Mouse (Mus musculus): ENCODE data around the gene Ppfia1. TPM values are rescaled to one million over a fixed set of nuclear protein-coding genes. Genes with fewer than 3 reads are reported as not detected.

Gene Ppfia1
- total and polyA plus RNA-seq, 3 experiments, result 29.3 to 46.6 (median 41.3) TPM

DNA sequence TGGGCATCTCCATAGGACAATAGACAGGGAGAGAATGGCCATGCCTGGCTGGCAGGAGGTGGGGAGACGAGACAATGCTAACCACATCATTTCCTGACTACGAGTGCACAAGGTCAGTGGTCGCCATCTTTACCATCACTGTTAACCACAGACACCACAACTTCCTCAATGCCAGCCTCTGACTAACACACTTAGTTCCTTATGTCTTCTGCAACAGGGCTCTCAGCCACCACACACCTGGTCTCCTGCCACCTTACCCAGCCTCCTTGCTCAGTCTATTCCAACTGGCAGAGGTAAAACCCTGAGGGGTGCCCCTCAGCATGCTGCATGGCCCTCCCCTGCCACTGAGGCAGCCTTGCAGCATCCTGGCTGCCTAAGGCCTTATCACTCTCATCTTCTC is 106.4 kb downstream of the Ppfia1 start (continued):
- peak; percentile 73 for TF ChIP-seq EP300 (IDR thresholded peaks at IDR 0.05; ENCODE audit: low read length)
- TF ChIP-seq E2F4 (IDR thresholded peaks at IDR 0.05; ENCODE audit: insufficient replicate concordance, low read depth, low read length), result no peak
- TF ChIP-seq POLR2AphosphoS2 (IDR thresholded peaks at IDR 0.05; ENCODE audit: low read depth, low read length), result no peak
- TF ChIP-seq ZNF384 (IDR thresholded peaks at IDR 0.05; ENCODE audit: low read depth, low read length), result no peak
- TF ChIP-seq CHD2 (IDR thresholded peaks at IDR 0.05; ENCODE audit: low read length), result no peak
- TF ChIP-seq SIN3A (IDR thresholded peaks at IDR 0.05; ENCODE audit: low read length), result no peak
- TF ChIP-seq BHLHE40 (IDR thresholded peaks at IDR 0.05; ENCODE audit: low read depth, low read length), result peak; percentile 82
- no peak for TF ChIP-seq ELF1 (IDR thresholded peaks at IDR 0.05; ENCODE audit: low read depth, low read length)
- no peak for TF ChIP-seq SMC3 (IDR thresholded peaks at IDR 0.05; ENCODE audit: low read depth, low read length)
- 0 out of 2 replicates have a peak, but pooled peaks have one; percentile 55 for TF ChIP-seq MYC (IDR thresholded peaks at IDR 0.05; ENCODE audit: low read depth, low read length)
- TF ChIP-seq POLR2A (IDR thresholded peaks at IDR 0.05; ENCODE audit: low read depth, low read length), result no peak
- no peak for TF ChIP-seq ZC3H11A (IDR thresholded peaks at IDR 0.05; ENCODE audit: low read depth, low read length)
- TF ChIP-seq KAT2A (IDR thresholded peaks at IDR 0.05; ENCODE audit: insufficient replicate concordance, low read length), result no peak
- no peak for TF ChIP-seq USF2 (conservative IDR thresholded peaks at IDR 0.05; ENCODE audit: low read depth, low read length)
- no peak for TF ChIP-seq ZMIZ1 (IDR thresholded peaks at IDR 0.05; ENCODE audit: low read depth, low read length)

DNA sequence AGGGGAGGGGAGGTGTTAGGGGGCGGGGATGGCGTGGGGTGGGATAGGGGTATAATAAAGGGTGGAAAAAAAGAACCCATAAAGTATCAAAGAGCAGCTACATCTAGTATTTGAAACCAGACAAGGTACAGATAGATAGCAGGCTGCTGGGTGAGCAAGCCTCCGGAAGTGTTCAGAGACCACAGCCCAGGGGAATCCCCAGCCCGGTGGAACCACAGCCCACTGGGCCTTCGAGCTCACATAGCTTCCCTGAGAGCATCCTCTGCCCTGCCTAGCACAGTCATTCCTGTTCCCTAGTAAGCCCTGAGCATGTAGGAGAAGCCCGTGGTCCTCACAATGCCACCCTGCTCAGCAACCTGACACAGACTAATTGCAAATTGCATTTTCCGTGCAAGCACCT is 108.7 kb downstream of the Ppfia1 start:
- in situ Hi-C loops (cut with MboI; ENCODE audit: low pct_ligation_motif_present, low pct_unique_long_range_greater_than_20kb, low sequenced_read_pairs) (loop anchor here (25.0 kb wide), 1 partner anchor 357 kb away; no protein-coding TSS in a partner anchor), dilution Hi-C loops (cut with MboI; ENCODE audit: extremely low pct_ligation_motif_present, extremely low pct_unique_long_range_greater_than_20kb, low sequenced_read_pairs) (no loop called here)
- Histone ChIP-seq H3K4me2 (ENCODE audit: insufficient read depth, low read depth, poor library complexity, severe bottlenecking) (no peak overlapping the region), H3K4me3 (replicated peaks in 1 of 3; ENCODE audit: low read depth in 2 of 3, low read length in 2 of 3, poor library complexity in 1 of 3) (no peak overlapping the region), H3K9ac (ENCODE audit: insufficient read depth, low read depth) (no peak overlapping the region), H3K4me1 (ENCODE audit: control insufficient read depth in 1 of 2, insufficient read depth in 2 of 2) (peaks cover 15 to 38% of the 10 kb centered on the region in 2 experiments), H3K79me2 (replicated peaks; ENCODE audit: control insufficient read depth, extremely low read depth, insufficient read depth, poor library complexity, severe bottlenecking) (no peaks in the 10 kb centered on the region), H3K36me3 (replicated peaks in 1 of 2; ENCODE audit: control insufficient read depth in 1 of 2, insufficient read depth in 1 of 2, low read length in 1 of 2) (no peaks in the 10 kb centered on the region), H3K9me3 (replicated peaks; ENCODE audit: low read length) (peaks cover 10% of the 10 kb centered on the region), H3K27me3 (replicated peaks) (peaks cover 87% of the 10 kb centered on the region), H3K27ac (ENCODE audit: insufficient read depth, low read depth) (no peak overlapping the region)
- 0 out of 2 replicates have a peak, but pooled peaks have one; percentile 26 for TF ChIP-seq BHLHE40 (IDR thresholded peaks at IDR 0.05; ENCODE audit: low read depth, low read length)
- no peak for TF ChIP-seq ETS1 (conservative IDR thresholded peaks at IDR 0.05; ENCODE audit: low read depth, low read length)
- TF ChIP-seq CTCF (conservative IDR thresholded peaks at IDR 0.05 in 1 of 2, IDR thresholded peaks at IDR 0.05 in 1 of 2; ENCODE audit: low read depth in 2 of 2, low read length in 2 of 2), result no peak
- TF ChIP-seq MXI1 (IDR thresholded peaks at IDR 0.05; ENCODE audit: low read depth, low read length), result no peak
- TF ChIP-seq CHD2 (IDR thresholded peaks at IDR 0.05; ENCODE audit: low read length), result no peak
- no peak for TF ChIP-seq RCOR1 (conservative IDR thresholded peaks at IDR 0.05; ENCODE audit: low read depth, low read length)
- 0 out of 2 replicates have a peak, but pooled peaks have one; percentile 21 for TF ChIP-seq EP300 (IDR thresholded peaks at IDR 0.05; ENCODE audit: low read length)
- peak; percentile 21; the same call in 1 of the 2 replicates for TF ChIP-seq IRF4 (IDR thresholded peaks at IDR 0.05; ENCODE audit: low read depth, low read length)
- DNase-seq (ENCODE audit: extremely low read depth), result peak; percentile 68
